Mouse (Mus musculus) hindbrain, embryonic 15.5 days (tissue): Measurements from ENCODE around the gene Tiam1. TPM values are rescaled to one million over a fixed set of nuclear protein-coding genes. Genes with fewer than 3 reads are reported as not detected.
A peak's percentile ranks its signal among the peaks of the same experiment; 100 is the strongest.

ENCODE experiments used
- ATAC-seq: fragments of 200-750 bp; cut with Nextera tagmentation; 2 replicates; pipeline ENCODE4 v1.8.0; 2017; ENCODE audit warnings: low read depth, moderate number of reproducible peaks, moderate TSS enrichment; ENCODE audit not compliant: low FRiP score
- H3K27ac ChIP-seq: fragments of 300-500 bp; sonication (generic); replicated peaks from 2 replicates; pipeline ENCODE4 v1.5.1; 2015; ENCODE audit warnings: mild to moderate bottlenecking, inconsistent platforms
- H3K27me3 ChIP-seq: fragments of 300-500 bp; sonication (generic); 2 replicates; pipeline ENCODE4 v1.6.1; 2015; ENCODE audit warnings: control low read depth, inconsistent platforms
- H3K36me3 ChIP-seq: fragments of 300-500 bp; sonication (generic); 2 replicates; pipeline ENCODE4 v1.6.1; 2015; ENCODE audit warnings: control low read depth, inconsistent platforms
- H3K4me1 ChIP-seq: fragments of 300-500 bp; sonication (generic); replicated peaks from 2 replicates; pipeline ENCODE4 v1.6.1; 2015; ENCODE audit warnings: control low read depth, inconsistent platforms
- H3K4me2 ChIP-seq: fragments of 300-500 bp; sonication (generic); 2 replicates; pipeline ENCODE4 v1.6.1; 2015; ENCODE audit warnings: moderate library complexity, mild to moderate bottlenecking, inconsistent platforms
- H3K4me3 ChIP-seq: fragments of 300-500 bp; sonication (generic); 2 replicates; pipeline ENCODE4 v1.5.1; 2015; ENCODE audit warnings: mild to moderate bottlenecking, inconsistent platforms
- H3K9ac ChIP-seq: fragments of 300-500 bp; sonication (generic); 2 replicates; pipeline ENCODE4 v1.6.1; 2015; ENCODE audit warnings: inconsistent platforms
- H3K9me3 ChIP-seq: fragments of 300-500 bp; sonication (generic); 2 replicates; pipeline ENCODE4 v1.6.1; 2016; ENCODE audit warnings: control low read depth, inconsistent platforms
- WGBS: fragments of 180-500 bp; shearing (Covaris S2); methylation state at CpG from one replicate; pipeline ENCODE4 v1.1.7; 2015; 5-methylcytosine and 5-hydroxymethylcytosine counted together
- polyA plus RNA-seq: library from polyadenylated mRNA; unstranded; fragments of >200 nt; fragmentation: Nextera tagmentation; extraction: Ambion mirVana; gene quantifications from 2 replicates; pipeline ENCODE4 v1.2.1, GENCODE M21; 2015

Gene Tiam1
- polyA plus RNA-seq, 1 experiment from 2014 or later: 23.8 TPM

DNA sequence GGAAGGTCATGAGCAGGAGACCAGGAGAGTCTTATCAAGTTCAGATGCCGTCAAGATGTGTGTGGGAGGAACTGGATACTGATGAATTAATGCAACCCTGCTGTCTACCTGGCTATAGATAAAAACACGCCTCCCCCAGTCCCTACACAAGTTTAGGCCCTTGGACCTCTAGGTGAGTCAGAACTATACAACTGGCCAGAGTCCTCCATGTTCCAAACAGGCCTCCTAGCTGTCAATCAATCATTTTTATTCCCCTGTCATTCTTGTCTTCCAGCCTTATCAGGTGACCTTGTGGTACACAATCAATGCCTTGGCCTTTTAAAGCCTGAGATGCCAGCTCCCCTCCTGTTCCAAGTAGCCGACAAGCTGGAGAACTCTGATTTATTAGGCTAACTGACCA, 363.9 kb downstream of the Tiam1 start:
- no peaks in the 10 kb centered on the region for H3K9me3 ChIP-seq
- no peaks in the 10 kb centered on the region for H3K36me3 ChIP-seq
- no peaks in the 10 kb centered on the region for H3K27me3 ChIP-seq
- no peak for ATAC-seq
- no peak overlapping the region for H3K4me2 ChIP-seq
- H3K4me3 ChIP-seq: no peak overlapping the region
- H3K4me1 ChIP-seq: no peaks in the 10 kb centered on the region
- no peak overlapping the region for H3K27ac ChIP-seq
- no peak overlapping the region for H3K9ac ChIP-seq
- 93% methylated on average over 3 of the region's 3 CpGs for WGBS

DNA sequence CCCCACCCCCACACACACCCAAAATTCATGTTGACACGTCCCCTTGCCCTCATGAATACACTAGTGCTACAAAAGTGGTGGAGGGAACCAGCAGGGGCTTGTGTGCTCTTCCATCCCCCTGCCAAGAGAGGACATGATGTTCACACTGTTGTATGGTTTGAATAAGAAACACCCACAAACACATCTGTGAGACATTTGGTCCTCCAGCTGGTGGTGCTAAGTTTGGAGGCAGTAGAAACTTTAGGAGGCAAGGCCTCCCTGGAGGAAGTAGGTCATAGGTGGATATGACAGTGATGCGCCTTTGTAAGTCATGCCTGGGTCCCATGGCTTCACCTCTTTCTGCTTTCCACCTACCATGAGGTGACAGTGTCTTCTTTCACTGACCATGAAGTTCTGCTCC, 366.1 kb downstream of the Tiam1 start:
- 83% methylated on average over 2 of the region's 2 CpGs for WGBS
- no peaks in the 10 kb centered on the region for H3K36me3 ChIP-seq

DNA sequence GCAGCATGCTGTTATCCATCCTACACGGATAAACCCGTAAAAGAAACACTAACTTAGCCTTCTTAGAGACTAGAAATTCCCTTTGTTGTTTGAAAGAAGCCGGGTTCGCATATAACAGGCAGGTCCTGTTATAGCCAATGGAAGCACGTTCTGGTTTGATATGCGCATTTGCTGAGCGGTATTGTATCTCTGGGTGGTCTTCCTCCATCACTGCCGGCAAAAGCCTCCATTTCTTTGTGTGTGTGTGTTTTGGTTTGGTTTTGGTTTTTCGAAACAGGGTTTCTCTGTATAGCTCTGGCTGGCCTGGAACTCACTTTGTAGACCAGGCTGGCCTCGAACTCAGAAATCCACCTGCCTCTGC, 369.0 kb downstream of the Tiam1 start:
- peak overlapping the region; percentile 78 for H3K4me2 ChIP-seq
- H3K9me3 ChIP-seq: peaks cover 5% of the 10 kb centered on the region
- peaks cover 6% of the 10 kb centered on the region; the same call in 1 of the 2 replicates for H3K4me1 ChIP-seq
- peak overlapping the region; percentile 19; the same call in 1 of the 2 replicates for H3K9ac ChIP-seq
- H3K27me3 ChIP-seq: no peaks in the 10 kb centered on the region
- no peaks in the 10 kb centered on the region for H3K36me3 ChIP-seq
- H3K4me3 ChIP-seq: peak overlapping the region; percentile 37
- H3K27ac ChIP-seq: no peak overlapping the region
- WGBS: 29% methylated on average over 10 of the region's 10 CpGs
- ATAC-seq: peak; percentile 57; the same call in 1 of the 2 replicates

More for the DNA sequence above, 366.1 kb downstream of the Tiam1 start:
- no peaks in the 10 kb centered on the region for H3K9me3 ChIP-seq
- no peak overlapping the region for H3K4me2 ChIP-seq
- peaks cover 6% of the 10 kb centered on the region; the same call in 1 of the 2 replicates for H3K4me1 ChIP-seq
- no peaks in the 10 kb centered on the region for H3K27me3 ChIP-seq
- no peak overlapping the region for H3K27ac ChIP-seq
- H3K4me3 ChIP-seq: no peak overlapping the region
- no peak for ATAC-seq
- H3K9ac ChIP-seq: no peak overlapping the region

DNA sequence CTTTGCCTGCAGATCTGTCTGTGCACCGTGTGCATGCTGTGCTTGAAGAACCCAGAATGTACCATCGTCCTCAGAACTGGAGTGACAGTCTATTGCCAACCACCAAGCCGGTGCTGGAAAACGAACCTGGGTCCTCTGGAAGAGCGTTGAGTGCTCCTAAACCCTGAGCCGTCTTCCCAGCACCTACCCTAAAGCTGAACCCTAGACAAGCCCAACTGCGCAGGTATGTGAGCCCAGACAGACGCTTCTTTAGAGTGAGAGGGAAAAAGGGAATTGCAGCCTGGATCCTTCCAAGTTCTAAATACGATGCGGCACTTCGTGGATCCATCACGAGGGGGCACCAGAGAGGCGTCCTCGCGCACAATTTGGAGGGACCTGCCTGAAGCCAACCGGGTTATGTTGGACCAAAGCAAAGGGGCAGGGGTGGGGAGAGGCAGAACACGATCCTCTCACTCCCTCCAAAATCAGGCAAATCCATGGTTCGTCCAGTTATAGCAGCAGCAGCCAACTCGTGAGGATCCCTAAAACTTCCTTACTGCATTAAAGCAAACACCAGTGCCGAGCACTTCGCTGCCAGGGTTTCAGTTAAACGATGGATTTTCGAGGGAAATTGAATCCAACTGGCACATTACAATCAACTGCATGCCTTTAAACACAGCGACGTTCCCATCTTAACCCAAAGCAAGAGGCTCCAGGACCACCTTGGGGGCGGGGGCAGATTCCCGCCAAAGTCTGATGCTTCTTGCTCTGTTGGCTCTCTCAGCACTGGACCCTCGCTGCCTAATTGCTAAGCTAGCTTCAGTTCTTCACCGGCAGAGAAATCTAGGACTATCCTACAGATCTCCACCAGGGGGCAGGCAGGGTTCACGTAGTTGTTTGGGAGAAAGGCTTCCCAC, 369.7 kb downstream of the Tiam1 start:
- peak; percentile 85 for ATAC-seq
- WGBS: 10% methylated on average over 30 of the region's 30 CpGs
- Histone ChIP-seq H3K9me3 (peaks cover 9% of the 10 kb centered on the region), H3K4me1 (peaks cover 6% of the 10 kb centered on the region; the same call in 1 of the 2 replicates), H3K36me3 (no peaks in the 10 kb centered on the region), H3K4me3 (peak overlapping the region; percentile 37), H3K27ac (peak overlapping the region; percentile 65), H3K27me3 (no peaks in the 10 kb centered on the region), H3K4me2 (peak overlapping the region; percentile 78), H3K9ac (peak overlapping the region; percentile 38)

DNA sequence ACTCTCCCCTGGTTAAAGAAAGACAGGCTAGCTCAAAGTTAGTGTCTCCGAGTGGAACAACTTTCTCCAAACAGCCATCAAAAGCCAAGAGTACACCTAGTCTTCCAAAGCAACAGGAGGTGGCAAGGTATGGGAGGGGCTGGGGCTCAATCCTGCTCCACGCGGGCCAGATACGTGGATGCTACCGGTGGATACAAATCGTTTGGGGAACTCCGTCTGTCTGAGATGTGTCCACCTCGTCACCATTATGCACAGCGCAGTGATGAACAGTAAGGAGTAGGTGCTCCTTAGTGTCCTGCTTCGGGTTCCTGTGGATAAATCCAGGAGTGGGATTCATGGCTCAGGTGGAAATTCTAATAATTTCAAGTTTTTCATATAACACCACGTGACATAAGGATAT, 377.6 kb downstream of the Tiam1 start:
- WGBS: 89% methylated on average over 11 of the region's 11 CpGs
- Histone ChIP-seq H3K4me1 (0 out of 2 replicates have a peak, but pooled peaks cover 3% of the 10 kb centered on the region), H3K4me3 (no peak overlapping the region), H3K27ac (no peak overlapping the region), H3K36me3 (no peaks in the 10 kb centered on the region), H3K27me3 (no peaks in the 10 kb centered on the region), H3K9me3 (peaks cover 9% of the 10 kb centered on the region), H3K9ac (no peak overlapping the region), H3K4me2 (no peak overlapping the region)
- ATAC-seq: 0 out of 2 replicates have a peak, but pooled peaks have one; percentile 25

DNA sequence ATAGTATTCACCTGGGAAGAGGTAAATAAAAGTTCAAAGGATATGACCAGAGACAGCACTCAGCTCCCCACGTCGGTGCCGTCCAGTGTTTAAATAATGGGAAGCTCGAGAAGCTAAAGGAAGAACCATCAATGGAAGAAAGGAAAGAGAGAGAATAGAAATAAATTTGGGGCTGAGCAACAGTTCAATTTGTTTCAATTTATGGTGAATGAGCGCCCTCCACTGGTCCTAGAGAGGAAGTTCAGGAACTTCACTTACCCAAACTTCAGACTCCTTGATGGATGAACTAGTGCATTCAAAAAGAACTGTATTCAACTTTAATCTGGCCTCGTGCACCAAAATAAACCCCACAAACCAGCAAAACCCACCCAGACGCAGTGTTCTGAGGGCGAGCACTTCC, 378.1 kb downstream of the Tiam1 start:
- Histone ChIP-seq H3K9me3 (peaks cover 9% of the 10 kb centered on the region), H3K4me1 (0 out of 2 replicates have a peak, but pooled peaks cover 3% of the 10 kb centered on the region), H3K4me2 (no peak overlapping the region), H3K36me3 (no peaks in the 10 kb centered on the region), H3K9ac (no peak overlapping the region), H3K27me3 (no peaks in the 10 kb centered on the region), H3K4me3 (no peak overlapping the region), H3K27ac (no peak overlapping the region)
- peak; percentile 7; the same call in 1 of the 2 replicates for ATAC-seq
- WGBS: 10% methylated on average over 8 of the region's 8 CpGs

DNA sequence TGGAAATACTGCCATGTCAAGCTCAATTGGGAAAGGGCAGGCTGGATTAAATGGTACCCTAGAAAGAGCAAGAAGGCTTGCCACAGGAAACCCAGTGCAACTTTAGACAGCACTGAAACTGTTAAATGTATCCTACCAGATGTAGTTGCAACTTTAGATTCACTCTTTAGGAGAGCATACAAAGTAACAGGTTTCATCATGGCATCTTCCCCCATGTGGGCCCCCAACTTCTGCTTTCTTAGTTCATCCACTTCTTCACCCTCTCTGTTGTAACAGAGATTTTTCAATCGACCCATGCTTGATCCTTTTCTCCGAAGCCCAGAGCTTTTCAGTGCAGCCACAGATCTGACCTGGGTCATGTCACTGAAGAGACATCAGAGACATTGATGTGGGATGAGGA, 379.8 kb downstream of the Tiam1 start:
- no peak overlapping the region for H3K4me2 ChIP-seq
- WGBS: 78% methylated on average over 2 of the region's 2 CpGs
- H3K9ac ChIP-seq: no peak overlapping the region
- H3K4me3 ChIP-seq: no peak overlapping the region
- H3K4me1 ChIP-seq: 0 out of 2 replicates have a peak, but pooled peaks cover 3% of the 10 kb centered on the region
- no peaks in the 10 kb centered on the region for H3K36me3 ChIP-seq
- no peaks in the 10 kb centered on the region for H3K9me3 ChIP-seq
- ATAC-seq: no peak
- H3K27me3 ChIP-seq: no peaks in the 10 kb centered on the region
- no peak overlapping the region for H3K27ac ChIP-seq

DNA sequence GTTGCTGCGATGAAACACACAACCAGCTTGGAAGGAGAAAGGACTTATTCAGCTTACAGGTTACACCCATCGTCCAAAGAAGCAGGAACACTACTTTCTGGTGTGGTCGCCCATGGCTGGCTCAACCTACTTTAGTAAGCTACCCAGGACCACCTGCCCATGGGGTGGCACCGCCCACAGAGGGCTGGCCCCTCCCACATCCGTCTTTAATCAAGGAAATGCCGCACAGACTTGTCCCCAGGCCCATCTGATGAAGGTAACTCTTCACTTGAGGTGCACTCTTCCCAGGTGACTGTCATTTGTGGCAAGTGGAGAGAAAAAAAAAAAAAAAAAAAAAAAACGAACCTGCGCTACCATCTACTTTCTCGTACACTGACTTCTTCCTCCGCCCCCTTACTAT, 381.0 kb downstream of the Tiam1 start:
- ATAC-seq: no peak
- no peak overlapping the region for H3K4me2 ChIP-seq
- H3K4me1 ChIP-seq: 0 out of 2 replicates have a peak, but pooled peaks cover 3% of the 10 kb centered on the region
- H3K9ac ChIP-seq: no peak overlapping the region
- no peaks in the 10 kb centered on the region for H3K27me3 ChIP-seq
- H3K36me3 ChIP-seq: no peaks in the 10 kb centered on the region
- no peaks in the 10 kb centered on the region for H3K9me3 ChIP-seq
- 85% methylated on average over 10 of the region's 10 CpGs for WGBS
- H3K4me3 ChIP-seq: no peak overlapping the region
- H3K27ac ChIP-seq: no peak overlapping the region

DNA sequence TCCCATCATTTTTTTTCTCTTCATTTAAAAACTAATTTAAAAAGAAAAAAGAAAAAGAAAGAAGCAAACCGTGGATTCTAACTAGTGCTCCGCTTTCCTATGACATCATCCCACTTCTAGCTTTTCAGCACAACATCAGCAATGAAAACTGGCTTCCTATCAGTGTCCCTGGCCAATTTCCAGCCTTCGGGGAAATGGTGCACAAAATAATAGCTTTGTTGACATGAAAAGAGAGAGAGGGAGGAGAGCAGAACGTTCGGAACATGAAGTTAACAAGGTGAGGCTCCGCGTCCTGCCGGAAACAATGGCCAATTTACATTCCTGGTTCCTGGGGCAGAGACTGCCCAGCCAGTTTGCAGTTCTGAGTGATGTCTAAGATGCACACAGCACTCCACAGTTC, 381.5 kb downstream of the Tiam1 start:
- Histone ChIP-seq H3K4me1 (0 out of 2 replicates have a peak, but pooled peaks cover 3% of the 10 kb centered on the region), H3K9me3 (no peaks in the 10 kb centered on the region), H3K27ac (no peak overlapping the region), H3K4me3 (no peak overlapping the region), H3K9ac (no peak overlapping the region), H3K36me3 (no peaks in the 10 kb centered on the region), H3K27me3 (no peaks in the 10 kb centered on the region), H3K4me2 (no peak overlapping the region)
- ATAC-seq: no peak
- WGBS: 51% methylated on average over 8 of the region's 8 CpGs

DNA sequence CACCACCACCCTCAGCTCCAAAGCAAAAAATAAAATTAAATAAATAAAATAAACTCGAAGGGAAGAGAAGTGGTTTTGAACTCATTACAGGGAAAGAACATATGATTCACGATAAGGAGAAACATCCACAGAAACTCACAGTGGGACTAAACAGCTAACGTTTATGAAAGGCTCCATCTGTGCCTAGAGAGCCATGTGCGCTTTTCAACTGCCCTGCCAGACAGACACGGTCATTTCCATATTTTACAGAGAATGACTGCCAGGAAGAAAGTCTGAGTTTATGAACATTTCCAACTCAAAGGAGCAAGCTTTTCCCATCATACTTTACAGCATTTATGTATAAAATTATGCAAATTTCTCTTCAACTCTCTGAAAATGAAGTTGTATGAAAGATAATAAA, 386.2 kb downstream of the Tiam1 start:
- WGBS: 28% methylated on average over 5 of the region's 5 CpGs
- no peak overlapping the region for H3K27ac ChIP-seq
- H3K4me1 ChIP-seq: 0 out of 2 replicates have a peak, but pooled peaks cover 3% of the 10 kb centered on the region
- ATAC-seq: no peak
- no peaks in the 10 kb centered on the region for H3K27me3 ChIP-seq
- H3K4me2 ChIP-seq: no peak overlapping the region
- no peak overlapping the region for H3K4me3 ChIP-seq
- no peaks in the 10 kb centered on the region for H3K36me3 ChIP-seq
- H3K9me3 ChIP-seq: no peaks in the 10 kb centered on the region
- H3K9ac ChIP-seq: no peak overlapping the region

DNA sequence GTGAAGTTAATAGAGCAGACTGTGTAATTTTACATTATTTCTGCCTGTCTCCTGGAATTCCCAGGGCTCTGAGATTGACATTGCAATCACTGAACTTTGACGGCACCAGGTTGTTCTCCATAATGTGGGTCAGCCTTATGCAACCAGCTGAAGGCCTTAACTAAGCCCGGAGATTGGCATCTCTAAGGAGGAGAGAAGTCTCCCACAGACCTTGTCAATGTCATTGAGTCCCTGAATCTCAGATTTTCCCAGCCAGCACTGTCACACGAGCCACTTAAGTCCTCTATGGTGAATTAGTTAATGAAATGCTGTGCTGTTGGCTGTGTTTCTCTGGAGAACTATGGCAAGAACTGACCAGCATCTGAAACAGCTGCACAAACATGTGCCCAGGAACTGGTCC, 388.9 kb downstream of the Tiam1 start:
- Histone ChIP-seq H3K9ac (no peak overlapping the region), H3K9me3 (no peaks in the 10 kb centered on the region), H3K4me1 (no peaks in the 10 kb centered on the region), H3K4me2 (no peak overlapping the region), H3K4me3 (no peak overlapping the region), H3K27ac (no peak overlapping the region), H3K27me3 (no peaks in the 10 kb centered on the region), H3K36me3 (no peaks in the 10 kb centered on the region)
- WGBS: 60% methylated on average over 3 of the region's 3 CpGs
- ATAC-seq: no peak

DNA sequence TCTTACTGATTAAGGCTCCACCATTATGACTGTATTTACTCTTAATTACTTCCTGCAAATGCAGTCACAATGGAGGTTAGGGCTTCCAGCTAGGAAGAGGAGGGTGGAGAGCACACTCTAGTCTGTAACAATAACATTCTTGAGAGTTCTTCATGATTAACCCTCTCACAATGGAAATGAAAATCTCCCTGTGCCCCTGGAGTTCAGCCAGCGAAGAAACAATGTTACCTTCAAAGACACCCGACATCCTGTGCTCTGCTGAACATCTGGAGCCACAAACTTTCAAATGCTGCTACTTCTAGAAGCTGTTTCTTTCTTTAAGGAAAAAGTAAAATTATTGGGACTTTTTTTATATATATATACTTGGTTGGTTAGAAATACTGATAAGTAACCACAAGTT, 395.7 kb downstream of the Tiam1 start:
- Histone ChIP-seq H3K4me3 (no peak overlapping the region), H3K9me3 (no peaks in the 10 kb centered on the region), H3K27me3 (no peaks in the 10 kb centered on the region), H3K4me1 (no peaks in the 10 kb centered on the region), H3K4me2 (no peak overlapping the region), H3K9ac (no peak overlapping the region), H3K27ac (no peak overlapping the region), H3K36me3 (no peaks in the 10 kb centered on the region)
- 49% methylated on average over 2 of the region's 2 CpGs for WGBS
- no peak for ATAC-seq
